Mouse (Mus musculus): ENCODE measurements around the gene Smlr1.

- no peak for TF ChIP-seq CTCF (IDR thresholded peaks at IDR 0.05)
- TF ChIP-seq EP300 (IDR thresholded peaks at IDR 0.05; ENCODE audit: insufficient read depth, low read depth, low read length), result no peak
- TF ChIP-seq POLR2A (IDR thresholded peaks at IDR 0.05; ENCODE audit: insufficient read depth, low read depth, low read length), result no peak
Measured at GRCm38 (mm10) chr10:25527126-25527525, 8.9 kb downstream of the Smlr1 start.
